Mouse (Mus musculus): ENCODE measurements around the gene Lama5.

Lama5 gene

GRCm38 (mm10) chr2:180146091-180146490, 79.6 kb downstream of the Lama5 start:
- no peak for DNase-seq (ENCODE audit: low spot score)

- no peak for DNase-seq (ENCODE audit: low spot score)
Observed at GRCm38 (mm10) chr2:180135414-180135813, 90.2 kb downstream of the Lama5 start.

- DNase-seq (ENCODE audit: low spot score), result no peak
Observed at GRCm38 (mm10) chr2:180133911-180134310, 91.7 kb downstream of the Lama5 start.

- no peak for DNase-seq (ENCODE audit: low spot score)
Observed at GRCm38 (mm10) chr2:180133231-180133630, 92.4 kb downstream of the Lama5 start.

- DNase-seq (ENCODE audit: low spot score), result no peak
Observed at GRCm38 (mm10) chr2:180127675-180128074, 98.0 kb downstream of the Lama5 start.

All from ovary, adult 18-20 months (tissue).